Mouse (Mus musculus) liver, embryonic 14.5 days (tissue): ENCODE results near the gene Rnf220.

Source experiments
- CTCF ChIP-seq: IDR thresholded peaks from 2 replicates; pipeline ENCODE4 v1.5.1; 2016; ENCODE audit warnings: antibody characterized with exemption, low read depth, control low read depth
- EP300 ChIP-seq: IDR thresholded peaks from 2 replicates; pipeline ENCODE4 v1.6.1; 2016; ENCODE audit warnings: antibody characterized with exemption, low read depth

DNA sequence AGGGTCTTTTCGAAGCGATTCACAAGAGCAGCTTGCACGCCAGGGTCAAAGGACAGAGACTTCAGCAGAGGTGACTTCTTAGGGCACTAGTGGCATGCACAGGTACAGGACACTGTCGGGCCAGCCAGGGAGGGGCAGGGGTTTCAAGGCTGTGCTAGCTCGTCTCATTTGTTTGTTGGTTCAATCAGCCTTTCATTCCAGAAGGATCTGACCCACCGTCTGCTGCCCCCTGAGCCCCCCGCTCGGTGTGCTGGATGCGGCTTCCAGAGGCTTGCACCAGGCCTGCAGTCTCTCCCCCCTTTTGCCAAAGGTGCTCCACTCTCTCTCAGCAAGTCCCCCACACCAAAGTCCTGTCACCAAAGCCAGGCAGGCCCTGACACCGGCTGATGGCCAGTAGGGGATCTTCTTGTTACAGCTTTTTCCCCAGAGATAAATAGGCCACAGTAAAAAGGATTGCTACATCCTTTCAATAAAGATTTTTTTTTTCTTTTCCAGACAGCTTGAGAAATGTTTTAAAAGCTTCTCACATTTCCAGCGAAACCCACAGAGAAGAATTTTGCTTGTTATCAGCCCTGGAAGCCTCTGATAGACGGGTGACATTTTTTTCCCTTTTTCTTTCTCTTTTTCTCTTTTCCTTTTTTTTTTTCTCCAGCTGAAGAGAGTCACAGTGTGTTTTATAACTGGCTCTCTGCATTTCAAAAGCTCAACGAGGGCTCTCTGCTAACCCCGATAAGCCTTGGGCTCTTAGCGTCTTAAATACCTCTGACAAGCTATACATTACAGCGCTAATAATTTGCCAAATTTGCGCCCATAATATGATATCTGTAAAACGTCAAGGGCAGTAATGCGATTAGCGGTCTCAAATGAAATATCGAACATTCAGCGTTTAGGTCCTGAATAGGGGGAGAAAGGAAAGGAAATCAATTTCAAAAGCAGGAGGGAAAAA is 105.7 kb downstream of the Rnf220 start:
- TF ChIP-seq CTCF (no peak), EP300 (no peak)
